Mouse (Mus musculus) thymus, postnatal 10 days (tissue): ENCODE measurements around the gene Gm44805.

Source experiments
- DNase-seq, 2 experiments: peaks; one replicate each; pipeline ENCODE4 v3.0.0; 2021; ENCODE audit warnings: low spot score in 2 of 2

Gm44805 gene

GRCm38 (mm10) chr7:19681202-19681694 lies at the start of gene Gm44805, which contains the start of gene Apoc4:
Gene Gm44805 (minus strand): TSS chr7:19681423.
Gene Apoc4 (minus strand): TSS chr7:19681479.
- no peak for DNase-seq

- no peak for DNase-seq
Observed at GRCm38 (mm10) chr7:19726541-19726940, 45.3 kb upstream of the Gm44805 start.

- no peak for DNase-seq
Observed at GRCm38 (mm10) chr7:19724167-19724566, 42.9 kb upstream of the Gm44805 start.

- DNase-seq = no peak
Observed at GRCm38 (mm10) chr7:19722754-19723195, 41.6 kb upstream of the Gm44805 start.

- DNase-seq = no peak
Observed at GRCm38 (mm10) chr7:19719200-19719599, 38.0 kb upstream of the Gm44805 start.

- DNase-seq = no peak
Observed at GRCm38 (mm10) chr7:19718297-19718952, 37.2 kb upstream of the Gm44805 start.

GRCm38 (mm10) chr7:19717346-19717745 lies 36.1 kb upstream of the Gm44805 start:
- no peak for DNase-seq

GRCm38 (mm10) chr7:19716822-19717221 lies 35.6 kb upstream of the Gm44805 start:
- DNase-seq = no peak

GRCm38 (mm10) chr7:19716055-19716682 lies 34.9 kb upstream of the Gm44805 start:
- DNase-seq = no peak

GRCm38 (mm10) chr7:19715239-19716054 lies 34.2 kb upstream of the Gm44805 start, which contains the start of gene Tomm40:
Gene Tomm40 (minus strand): TSS chr7:19715438.
- DNase-seq = peak; percentile 96 to 99

- DNase-seq = no peak
Observed at GRCm38 (mm10) chr7:19714836-19715235, 33.6 kb upstream of the Gm44805 start.

GRCm38 (mm10) chr7:19713598-19713997 lies 32.4 kb upstream of the Gm44805 start:
- DNase-seq = no peak

- DNase-seq = peak in 1 of 2 experiments; percentile 46
Observed at GRCm38 (mm10) chr7:19713196-19713595, 32.0 kb upstream of the Gm44805 start.

- DNase-seq = no peak
Observed at GRCm38 (mm10) chr7:19712414-19712813, 31.2 kb upstream of the Gm44805 start.

- DNase-seq = no peak
Observed at GRCm38 (mm10) chr7:19710650-19711049, 29.4 kb upstream of the Gm44805 start.

- no peak for DNase-seq
Observed at GRCm38 (mm10) chr7:19705271-19705670, 24.0 kb upstream of the Gm44805 start.

- DNase-seq = no peak
Observed at GRCm38 (mm10) chr7:19704475-19704874, 23.3 kb upstream of the Gm44805 start.

- no peak for DNase-seq
Observed at GRCm38 (mm10) chr7:19702859-19703555, 21.8 kb upstream of the Gm44805 start.

- peak; percentile 51 to 52 for DNase-seq
Observed at GRCm38 (mm10) chr7:19701069-19701761, 20.0 kb upstream of the Gm44805 start.

- DNase-seq = peak in 1 of 2 experiments; percentile 15
Observed at GRCm38 (mm10) chr7:19700299-19701068, 19.3 kb upstream of the Gm44805 start.
